Mouse (Mus musculus): ENCODE results near the gene Fshr. TPM values are rescaled to one million over a fixed set of nuclear protein-coding genes. Genes with fewer than 3 reads are reported as not detected.
A peak's percentile ranks its signal among the peaks of the same experiment; 100 is the strongest.

The Fshr gene
- polyA plus RNA-seq, 1 experiment = not detected

GRCm38 (mm10) chr17:89034627-89035026 is 165.8 kb downstream of the Fshr start:
- no peak for DNase-seq (ENCODE audit: low read depth)

- DNase-seq (ENCODE audit: low read depth) = no peak
These were observed 167.5 kb downstream of the Fshr start for GRCm38 (mm10) chr17:89032981-89033380.

DNA sequence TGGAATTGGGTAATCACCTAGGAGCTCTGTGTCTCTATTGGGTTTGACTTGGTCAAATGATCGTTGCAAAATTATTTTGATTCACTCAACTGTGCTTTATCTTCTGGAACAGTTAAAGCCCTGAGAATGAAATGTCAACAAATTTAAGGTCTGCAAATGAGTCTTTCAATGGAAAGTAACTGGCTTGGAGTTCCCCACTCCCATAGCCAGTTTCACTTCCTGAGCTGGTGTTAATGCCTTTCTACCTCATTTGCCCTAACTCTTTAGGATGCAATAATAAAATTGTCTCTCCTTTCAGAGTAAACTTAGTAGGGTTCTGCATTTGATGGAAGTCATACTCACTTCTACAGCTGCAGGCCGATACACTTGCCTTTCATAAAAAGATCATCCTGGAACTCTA is 181.0 kb downstream of the Fshr start:
- DNase-seq (ENCODE audit: low read depth) = no peak

DNA sequence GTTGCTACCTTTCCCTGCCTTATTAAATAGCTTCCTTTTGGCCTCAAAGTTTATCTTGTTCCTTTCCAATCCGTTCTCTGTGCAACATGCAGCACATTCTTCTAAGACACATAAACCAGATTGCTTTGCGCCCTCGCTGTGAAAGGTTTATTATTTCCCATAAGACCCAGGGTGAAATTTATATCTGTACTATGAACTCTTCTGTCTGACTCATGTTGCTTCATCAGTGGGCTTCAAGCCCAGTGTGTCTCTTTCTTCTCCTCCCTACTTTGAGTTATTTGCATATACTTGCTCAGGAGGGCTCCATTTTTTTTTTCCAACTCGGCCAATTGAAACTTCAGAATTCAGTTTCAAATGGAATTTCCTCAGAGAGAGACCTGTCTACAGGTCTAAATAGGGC is 183.5 kb downstream of the Fshr start:
- DNase-seq (ENCODE audit: low read depth) = no peak

GRCm38 (mm10) chr17:89013691-89014090 is 186.8 kb downstream of the Fshr start:
- no peak for DNase-seq (ENCODE audit: low read depth)

DNA sequence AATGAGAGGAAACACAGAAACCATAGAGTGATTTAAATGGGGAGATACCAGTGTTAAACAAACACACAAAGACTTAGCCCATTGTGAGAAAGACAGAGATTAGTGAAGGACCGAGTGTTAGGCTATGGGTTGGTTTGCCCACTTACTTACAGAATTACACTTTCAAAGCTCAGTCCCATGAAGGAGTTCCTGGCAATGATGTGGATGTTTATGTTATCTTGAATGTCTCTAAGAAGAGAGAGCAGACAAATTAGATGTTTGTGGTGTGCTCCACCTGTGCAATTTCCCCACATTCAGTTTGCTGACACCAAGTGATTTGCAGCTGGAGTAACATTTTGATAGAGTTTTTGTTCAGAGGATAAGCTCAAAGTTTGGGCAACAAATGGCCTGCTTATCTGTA is 191.4 kb downstream of the Fshr start:
- DNase-seq (ENCODE audit: low read depth) = no peak

DNA sequence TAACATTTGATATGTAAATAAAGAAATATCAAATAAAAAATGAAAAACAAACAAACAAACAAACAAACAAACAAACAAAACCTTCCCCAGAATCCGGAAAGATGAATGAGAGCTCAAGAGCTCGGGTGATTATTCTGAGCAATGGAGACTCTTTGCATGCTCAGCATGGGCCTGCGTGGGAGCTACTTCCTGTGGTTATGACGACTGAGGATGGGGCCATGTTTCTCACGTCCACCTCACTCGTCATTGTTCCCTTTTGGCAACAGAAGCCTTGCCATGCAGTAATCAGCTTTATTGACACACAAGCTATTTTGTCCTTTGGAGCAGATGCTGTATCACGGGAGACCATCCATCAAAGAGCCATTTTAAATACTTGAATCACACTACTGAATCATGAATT is 191.8 kb downstream of the Fshr start:
- DNase-seq (ENCODE audit: low read depth) = no peak

GRCm38 (mm10) chr17:89005959-89006358 is 194.5 kb downstream of the Fshr start:
- no peak for DNase-seq (ENCODE audit: low read depth)

GRCm38 (mm10) chr17:88999907-89000306 is 200.6 kb downstream of the Fshr start:
- no peak for DNase-seq (ENCODE audit: low read depth)

GRCm38 (mm10) chr17:88998243-88998642 is 202.2 kb downstream of the Fshr start:
- DNase-seq (ENCODE audit: low read depth) = no peak

DNA sequence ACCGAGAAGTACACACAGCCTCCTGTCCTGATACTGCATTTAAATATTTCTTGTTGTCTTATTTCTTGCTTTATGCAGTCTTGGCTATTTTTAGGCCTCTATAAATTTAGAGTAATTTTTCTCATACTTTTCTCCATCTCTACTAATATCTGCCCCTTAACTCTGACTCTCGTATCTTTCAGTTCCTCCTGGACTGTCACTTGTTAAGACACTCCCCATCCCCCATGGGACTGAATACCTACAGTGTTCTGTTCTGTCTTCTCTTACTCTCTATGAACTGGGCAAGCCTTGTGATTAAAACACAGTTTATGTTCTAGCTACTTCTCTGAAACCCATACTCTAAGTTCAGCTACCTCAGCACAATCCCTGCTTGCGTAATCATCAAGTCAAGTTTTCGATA is 209.2 kb downstream of the Fshr start:
- no peak for DNase-seq (ENCODE audit: low read depth)

- no peak for DNase-seq (ENCODE audit: low read depth)
These were observed 219.6 kb downstream of the Fshr start for GRCm38 (mm10) chr17:88980708-88981355.

- no peak for DNase-seq (ENCODE audit: low read depth)
These were observed 225.9 kb downstream of the Fshr start for GRCm38 (mm10) chr17:88974538-88974937.

DNA sequence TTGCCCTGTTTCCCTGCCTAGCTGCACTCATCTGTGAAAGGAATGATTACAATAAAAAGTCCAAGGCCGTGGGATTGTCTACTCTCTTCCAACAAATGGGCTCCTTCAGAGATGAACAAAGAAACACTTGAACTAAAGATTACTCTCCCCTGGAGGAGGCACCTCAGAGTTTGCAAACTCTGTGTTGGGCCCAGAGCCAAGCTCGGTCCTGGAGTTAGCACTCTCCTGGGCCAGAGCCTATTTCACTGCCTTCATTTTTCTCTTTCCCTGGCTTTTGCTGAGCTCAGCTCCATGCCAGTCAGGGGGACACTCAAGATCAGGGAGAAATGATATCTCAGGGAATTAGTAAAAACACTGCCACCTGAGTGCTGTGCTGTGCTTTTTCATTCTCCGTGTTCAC is 234.4 kb downstream of the Fshr start:
- no peak for DNase-seq (ENCODE audit: low read depth)

DNA sequence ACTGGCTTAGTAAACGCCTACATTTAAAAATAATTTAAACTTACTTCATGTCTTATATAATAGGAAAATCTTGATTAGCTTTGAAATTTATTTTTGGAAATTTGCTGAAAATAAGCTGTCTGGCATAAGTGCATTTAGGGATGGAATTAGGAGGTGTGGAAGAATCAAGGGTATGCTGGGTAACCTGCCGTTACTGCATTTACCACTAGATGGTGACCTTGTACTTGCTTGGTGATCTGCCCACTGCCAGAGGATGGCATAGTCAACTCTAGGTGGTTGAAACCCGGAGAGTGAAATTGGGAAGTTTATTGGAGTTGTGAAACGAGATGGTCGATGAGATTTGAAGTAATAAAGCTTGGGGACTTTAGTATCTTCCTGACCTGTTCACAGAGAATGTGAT is 246.5 kb downstream of the Fshr start:
- DNase-seq (ENCODE audit: low read depth) = peak; percentile 3

GRCm38 (mm10) chr17:88938153-88938681 is 262.3 kb downstream of the Fshr start:
- no peak for DNase-seq (ENCODE audit: low read depth)

DNA sequence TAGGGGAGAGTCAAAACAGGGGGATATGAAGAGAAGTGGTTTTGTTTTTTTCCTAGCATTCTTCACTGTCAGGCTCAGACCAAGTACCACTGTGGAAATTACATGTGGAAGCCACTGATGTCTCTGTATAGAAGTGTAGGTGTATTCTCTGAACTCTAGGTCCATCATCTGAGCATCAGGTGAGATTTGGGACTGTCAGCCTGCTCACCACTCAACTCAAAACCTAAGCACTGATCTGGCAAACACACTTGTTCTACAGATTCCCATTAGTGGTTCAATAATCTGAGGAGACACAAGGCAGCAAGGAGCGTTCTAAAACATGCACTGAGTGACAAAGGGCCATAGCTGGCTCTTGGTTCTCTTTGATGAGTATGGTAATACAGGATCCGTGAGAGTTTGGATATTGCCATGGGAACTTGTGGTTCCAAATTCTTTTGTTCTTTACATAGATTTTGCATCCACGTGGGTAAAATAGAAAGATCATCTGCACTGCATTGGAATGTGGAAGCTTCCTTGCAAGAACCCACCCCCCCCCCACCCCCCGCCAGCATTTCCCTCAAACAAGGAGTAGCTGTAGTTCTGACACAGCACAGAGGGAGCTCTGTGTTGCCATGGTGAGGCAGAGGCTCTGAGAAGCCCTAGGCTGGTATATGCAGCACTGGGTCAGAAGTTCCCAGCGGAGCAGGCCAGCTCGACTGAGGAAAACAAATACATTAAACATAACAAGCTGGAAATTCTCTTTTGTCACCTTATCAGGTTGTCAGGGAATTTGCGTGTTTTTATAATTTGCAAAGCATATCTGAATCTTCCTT is 262.9 kb downstream of the Fshr start:
- no peak for DNase-seq (ENCODE audit: low read depth)

DNA sequence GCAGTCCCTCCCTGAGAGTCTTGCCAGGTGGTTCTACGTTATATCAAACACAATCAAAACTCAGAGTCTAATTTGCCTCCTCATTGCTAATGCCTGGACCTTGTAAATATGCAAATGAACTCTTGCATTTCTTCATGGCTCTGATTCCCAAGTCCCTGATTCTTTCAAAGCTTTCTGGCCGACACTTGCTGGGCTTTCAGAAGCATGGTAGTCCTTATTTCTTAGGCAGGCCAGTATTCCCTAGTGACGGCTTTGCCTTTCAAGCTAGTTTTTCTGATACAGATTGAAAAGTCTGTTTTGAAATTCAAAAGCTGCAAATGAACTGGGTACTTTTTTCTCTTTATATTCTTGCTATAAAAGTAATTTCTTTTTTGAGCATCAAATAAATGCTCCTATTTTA is 263.5 kb downstream of the Fshr start:
- no peak for DNase-seq (ENCODE audit: low read depth)
